Mouse (Mus musculus) E14TG2a.4 (cell line): ENCODE data around the gene Rnf216.
A peak's percentile ranks its signal among the peaks of the same experiment; 100 is the strongest.

Experiments
- H3K27me3 ChIP-seq: 2 replicates; pipeline ENCODE4 v1.6.1; 2014; ENCODE audit warnings: low read length, control low read depth; ENCODE audit not compliant: insufficient read depth
- H3K36me3 ChIP-seq: 2 replicates; pipeline ENCODE4 v1.6.1; 2014; ENCODE audit warnings: low read length, control low read depth; ENCODE audit not compliant: insufficient read depth
- H3K4me1 ChIP-seq: replicated peaks from 2 replicates; pipeline ENCODE4 v1.6.1; 2014; ENCODE audit warnings: low read depth, low read length, control low read depth
- H3K4me3 ChIP-seq: replicated peaks from 2 replicates; pipeline ENCODE4 v1.5.1; 2014; ENCODE audit warnings: mild to moderate bottlenecking, low read length
- H3K9me3 ChIP-seq: 2 replicates; pipeline ENCODE4 v1.6.1; 2014; ENCODE audit warnings: low read length, control low read depth
- CTCF ChIP-seq: conservative IDR thresholded peaks from 2 replicates; pipeline ENCODE4 v1.5.1; 2014; ENCODE audit warnings: low read length
- NANOG ChIP-seq: IDR thresholded peaks from 2 replicates; pipeline ENCODE4 v1.6.1; 2014; ENCODE audit warnings: borderline replicate concordance, low read length, mixed read lengths
- POU5F1 ChIP-seq: IDR thresholded peaks from 2 replicates; pipeline ENCODE4 v1.6.1; 2014; ENCODE audit warnings: low read length, borderline replicate concordance

Gene Rnf216

GRCm38 (mm10) chr5:142994746-142995145 lies 118.0 kb downstream of the Rnf216 start:
- TF ChIP-seq NANOG: no peak
- no peak for TF ChIP-seq POU5F1
- no peak for TF ChIP-seq CTCF
- Histone ChIP-seq H3K27me3 (no peaks in the 10 kb centered on the region), H3K4me1 (peaks cover 37% of the 10 kb centered on the region), H3K4me3 (no peak overlapping the region), H3K9me3 (no peaks in the 10 kb centered on the region), H3K36me3 (peaks cover 85% of the 10 kb centered on the region)

DNA sequence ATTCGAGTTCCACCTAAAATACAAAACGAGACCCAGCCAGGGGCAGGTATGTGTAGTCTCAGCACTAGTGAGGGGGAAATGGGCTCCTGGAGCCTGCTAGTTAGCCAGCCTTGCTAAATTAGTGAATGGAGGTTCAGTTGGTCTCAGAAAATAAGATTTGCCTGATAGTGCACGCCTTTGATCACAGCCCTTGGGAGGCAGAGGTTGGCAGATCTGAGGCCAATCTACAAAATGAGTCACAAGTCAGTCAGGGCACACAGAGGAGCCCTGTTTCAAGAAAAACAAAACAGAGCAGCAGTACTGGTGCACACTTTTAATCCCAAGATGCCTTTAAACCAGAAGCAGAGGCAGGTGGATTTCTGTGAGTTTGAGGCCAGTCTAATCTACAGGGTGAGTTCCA lies 123.6 kb downstream of the Rnf216 start:
- Histone ChIP-seq H3K9me3 (0 out of 2 replicates have a peak, but pooled peaks cover 5% of the 10 kb centered on the region), H3K27me3 (no peaks in the 10 kb centered on the region), H3K4me3 (no peak overlapping the region), H3K36me3 (peaks cover 44% of the 10 kb centered on the region), H3K4me1 (peaks cover 19% of the 10 kb centered on the region)
- no peak for TF ChIP-seq NANOG
- no peak for TF ChIP-seq CTCF
- no peak for TF ChIP-seq POU5F1

DNA sequence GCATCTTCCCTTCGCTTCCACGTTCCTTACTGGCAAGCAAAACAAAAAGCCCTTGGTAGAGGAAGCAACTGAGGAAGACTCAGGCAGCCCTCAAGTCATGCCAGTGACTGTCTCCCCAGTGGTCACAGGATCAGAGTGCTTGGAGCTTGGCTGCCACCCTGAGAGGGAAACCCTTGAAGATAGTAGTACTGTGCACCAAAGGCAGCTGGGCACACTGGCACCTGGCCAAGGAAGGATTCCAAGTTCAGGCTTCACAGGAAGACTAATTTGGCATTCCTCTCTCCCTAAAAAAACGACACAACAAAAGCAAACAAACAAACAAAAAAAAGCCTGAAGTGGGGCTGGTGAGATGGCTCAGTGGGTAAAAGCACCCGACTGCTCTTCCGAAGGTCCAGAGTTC lies 124.3 kb downstream of the Rnf216 start:
- 0 out of 2 replicates have a peak, but pooled peaks cover 5% of the 10 kb centered on the region for H3K9me3 ChIP-seq
- H3K4me3 ChIP-seq: no peak overlapping the region
- peaks cover 37% of the 10 kb centered on the region for H3K36me3 ChIP-seq
- no peaks in the 10 kb centered on the region for H3K27me3 ChIP-seq
- TF ChIP-seq POU5F1 (no peak), CTCF (no peak), NANOG (no peak)
- H3K4me1 ChIP-seq: peaks cover 17% of the 10 kb centered on the region

DNA sequence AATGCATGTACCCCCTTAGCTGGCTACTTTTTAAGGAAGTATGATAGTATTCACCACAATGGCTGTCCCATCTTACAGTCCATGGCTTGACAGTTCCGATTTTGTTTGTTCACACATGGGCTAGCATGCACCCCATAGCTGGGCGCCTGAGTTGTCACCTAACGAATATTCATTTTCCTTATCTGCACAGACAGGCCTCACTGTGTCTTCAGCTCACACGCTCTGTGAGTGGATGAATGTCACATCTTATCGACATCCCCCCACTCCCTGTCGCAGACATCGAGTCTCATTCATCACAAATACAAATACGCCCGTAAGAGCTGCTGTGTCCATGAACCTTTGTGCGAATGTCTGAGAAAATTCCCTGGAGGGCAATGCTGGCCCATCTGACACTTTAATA lies 128.5 kb downstream of the Rnf216 start:
- H3K36me3 ChIP-seq: no peaks in the 10 kb centered on the region
- peaks cover 16% of the 10 kb centered on the region for H3K4me1 ChIP-seq
- TF ChIP-seq POU5F1 (no peak), CTCF (no peak), NANOG (no peak)
- H3K4me3 ChIP-seq: no peak overlapping the region
- H3K27me3 ChIP-seq: 0 out of 2 replicates have a peak, but pooled peaks cover 3% of the 10 kb centered on the region
- H3K9me3 ChIP-seq: 0 out of 2 replicates have a peak, but pooled peaks cover 5% of the 10 kb centered on the region

DNA sequence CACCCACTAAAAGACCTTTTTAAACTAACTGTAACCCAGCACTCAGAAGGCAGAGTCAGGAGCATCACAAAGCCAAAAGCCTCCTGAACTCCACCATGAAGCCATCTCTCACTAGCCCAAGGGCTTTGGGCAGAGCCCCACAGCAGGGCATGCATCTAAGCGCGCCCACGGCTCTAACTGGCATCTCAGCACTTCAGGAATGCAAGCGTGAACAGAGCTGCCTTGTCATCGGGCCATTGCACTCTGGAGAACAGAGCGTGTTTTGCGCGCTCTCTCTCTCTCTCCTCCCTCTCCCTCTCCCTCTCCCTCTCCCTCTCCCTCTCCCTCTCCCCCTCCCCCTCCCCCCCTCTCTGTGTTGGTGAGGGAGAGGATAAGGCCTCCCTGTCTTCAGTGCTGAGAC lies 129.6 kb downstream of the Rnf216 start:
- TF ChIP-seq NANOG (no peak), POU5F1 (no peak), CTCF (no peak)
- H3K27me3 ChIP-seq: 0 out of 2 replicates have a peak, but pooled peaks cover 3% of the 10 kb centered on the region
- no peaks in the 10 kb centered on the region for H3K36me3 ChIP-seq

GRCm38 (mm10) chr5:142982046-142982801 lies 130.6 kb downstream of the Rnf216 start:
- no peak for TF ChIP-seq CTCF
- Histone ChIP-seq H3K9me3 (0 out of 2 replicates have a peak, but pooled peaks cover 5% of the 10 kb centered on the region), H3K4me1 (peaks cover 24% of the 10 kb centered on the region), H3K27me3 (0 out of 2 replicates have a peak, but pooled peaks cover 3% of the 10 kb centered on the region), H3K4me3 (peak overlapping the region; percentile 20; the same call in 1 of the 2 replicates), H3K36me3 (no peaks in the 10 kb centered on the region)

More for the DNA sequence above, 129.6 kb downstream of the Rnf216 start:
- Histone ChIP-seq H3K4me3 (no peak overlapping the region), H3K9me3 (0 out of 2 replicates have a peak, but pooled peaks cover 5% of the 10 kb centered on the region), H3K4me1 (peaks cover 16% of the 10 kb centered on the region)

- H3K27me3 ChIP-seq: no peaks in the 10 kb centered on the region
- TF ChIP-seq CTCF (no peak), NANOG (no peak), POU5F1 (no peak)
- H3K4me3 ChIP-seq: no peak overlapping the region
- H3K9me3 ChIP-seq: no peaks in the 10 kb centered on the region
- H3K4me1 ChIP-seq: peaks cover 62% of the 10 kb centered on the region
- peaks cover 20% of the 10 kb centered on the region for H3K36me3 ChIP-seq
Observed at GRCm38 (mm10) chr5:142976516-142976915, 136.3 kb downstream of the Rnf216 start.

GRCm38 (mm10) chr5:142974598-142975121 lies 138.1 kb downstream of the Rnf216 start:
- Histone ChIP-seq H3K4me1 (peaks cover 79% of the 10 kb centered on the region), H3K27me3 (no peaks in the 10 kb centered on the region), H3K9me3 (no peaks in the 10 kb centered on the region), H3K4me3 (peak overlapping the region; percentile 60), H3K36me3 (peaks cover 38% of the 10 kb centered on the region)
- TF ChIP-seq CTCF (no peak), NANOG (no peak)

- no peak for TF ChIP-seq CTCF
- no peak for TF ChIP-seq POU5F1
- no peak for TF ChIP-seq NANOG
- Histone ChIP-seq H3K4me1 (peaks cover 86% of the 10 kb centered on the region), H3K36me3 (peaks cover 45% of the 10 kb centered on the region)
Observed at GRCm38 (mm10) chr5:142973971-142974370, 138.8 kb downstream of the Rnf216 start.

More at GRCm38 (mm10) chr5:142973971-142974370, 138.8 kb downstream of the Rnf216 start:
- Histone ChIP-seq H3K4me3 (peak overlapping the region; percentile 60; the same call in 1 of the 2 replicates), H3K9me3 (no peaks in the 10 kb centered on the region), H3K27me3 (no peaks in the 10 kb centered on the region)
